Mouse (Mus musculus) lung, adult 2 months (tissue): ENCODE data around the gene Nfatc2ip.
"Not testable (repeated sequence)": the region's sequence is repeated elsewhere in the genome, so short reads cannot be mapped to it uniquely, and the experiment has no call there.

Experiments
- CTCF ChIP-seq: fragments of 200-500 bp; IDR thresholded peaks from 2 replicates; pipeline ENCODE4 v1.5.1; 2011; ENCODE audit warnings: mild to moderate bottlenecking, low read length, control low read depth; ENCODE audit not compliant: insufficient read depth
- POLR2A ChIP-seq: fragments of 200-500 bp; IDR thresholded peaks from 2 replicates; pipeline ENCODE4 v1.6.1; 2011; ENCODE audit warnings: low read depth, mild to moderate bottlenecking, control low read depth, low read length, borderline replicate concordance; ENCODE audit errors: extremely low read depth

DNA sequence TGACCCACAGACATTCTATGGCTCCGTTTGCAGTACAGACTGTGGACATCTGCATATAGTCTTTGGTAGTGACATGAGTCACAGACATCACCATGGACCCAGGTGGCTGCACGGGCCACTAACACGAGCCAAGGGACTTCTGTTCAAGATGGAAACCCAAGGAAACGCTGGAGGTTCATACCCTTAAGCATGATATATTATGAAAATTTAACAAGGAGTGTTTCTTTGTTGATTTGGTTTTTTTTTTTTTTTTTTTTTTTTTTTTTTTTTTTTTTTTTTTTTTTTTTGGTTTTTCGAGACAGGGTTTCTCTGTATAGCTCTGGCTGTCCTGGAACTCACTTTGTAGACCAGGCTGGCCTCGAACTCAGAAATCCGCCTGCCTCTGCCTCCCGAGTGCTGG, 6.0 kb upstream of the Nfatc2ip start:
- TF ChIP-seq POLR2A, CTCF: not testable (repeated sequence)
